Mouse (Mus musculus) bone marrow, adult 2 months (tissue): ENCODE data around the gene Chid1.

Source experiments
- CTCF ChIP-seq: fragments of 200-500 bp; IDR thresholded peaks from 2 replicates; pipeline ENCODE4 v1.5.1; 2011; ENCODE audit warnings: low read length, control low read depth; ENCODE audit not compliant: control insufficient read depth, insufficient read depth
- POLR2A ChIP-seq: fragments of 200-500 bp; IDR thresholded peaks from 2 replicates; pipeline ENCODE4 v1.6.1; 2011; ENCODE audit warnings: low read depth, mild to moderate bottlenecking, control low read depth, low read length, borderline replicate concordance; ENCODE audit not compliant: control insufficient read depth

- TF ChIP-seq CTCF (no peak), POLR2A (no peak)
Observed at GRCm38 (mm10) chr7:141541681-141542080, 2.0 kb upstream of the Chid1 start.
